Mouse (Mus musculus): Measurements from ENCODE around the gene Acot8.

DNA sequence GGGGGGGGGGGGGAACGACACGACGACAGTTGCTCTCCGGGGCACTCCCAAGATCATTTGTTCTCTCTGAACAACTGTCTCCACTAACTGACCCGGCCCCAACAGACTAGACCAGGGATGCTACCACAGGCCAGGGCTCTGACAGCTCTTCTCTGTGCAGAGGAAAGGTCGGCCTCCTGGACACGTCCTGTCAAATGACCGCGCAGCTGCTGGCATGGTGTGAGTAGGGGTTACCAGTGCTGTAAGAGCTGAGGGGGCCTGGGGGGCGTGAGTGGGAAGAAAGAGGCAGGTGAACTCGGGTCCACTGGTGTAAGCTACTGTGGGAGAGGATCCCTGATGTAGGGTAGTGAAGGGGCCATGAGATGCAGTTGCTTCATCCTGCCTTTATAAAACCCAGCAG lies 46.8 kb downstream of the Acot8 start:
- TF ChIP-seq EP300 (IDR thresholded peaks at IDR 0.05) (no peak), CTCF (IDR thresholded peaks at IDR 0.05) (no peak)

Data from lung, postnatal 0 days (tissue).